Mouse (Mus musculus) forebrain, embryonic 11.5 days (tissue): ENCODE results near the gene Cdh23. TPM values are rescaled to one million over a fixed set of nuclear protein-coding genes. Genes with fewer than 3 reads are reported as not detected.

Experiments
- ATAC-seq: fragments of 200-750 bp; cut with Nextera tagmentation; replicated peaks from 2 replicates; pipeline ENCODE4 v1.8.0; 2017; ENCODE audit warnings: moderate TSS enrichment; ENCODE audit not compliant: low FRiP score
- DNase-seq: peaks from one replicate; pipeline ENCODE4 v3.0.0-alpha.2; 2017; ENCODE audit warnings: low spot score
- H3K27ac ChIP-seq: fragments of 300-500 bp; sonication (generic); 2 replicates; pipeline ENCODE4 v1.5.1; 2014; ENCODE audit warnings: low read depth, low read length
- H3K27me3 ChIP-seq: fragments of 300-500 bp; sonication (generic); 2 replicates; pipeline ENCODE4 v1.6.1; 2014; ENCODE audit warnings: mild to moderate bottlenecking, low read length, mixed read lengths; ENCODE audit not compliant: control insufficient read depth, insufficient read depth
- H3K36me3 ChIP-seq: fragments of 300-500 bp; sonication (generic); 2 replicates; pipeline ENCODE4 v1.6.1; 2014; ENCODE audit warnings: mild to moderate bottlenecking, low read length, moderate library complexity, mixed read lengths; ENCODE audit not compliant: control insufficient read depth, insufficient read depth
- H3K4me1 ChIP-seq: fragments of 300-500 bp; sonication (generic); replicated peaks from 2 replicates; pipeline ENCODE4 v1.6.1; 2014; ENCODE audit warnings: low read length, mixed read lengths; ENCODE audit not compliant: control insufficient read depth, insufficient read depth
- H3K4me2 ChIP-seq: fragments of 300-500 bp; sonication (generic); 2 replicates; pipeline ENCODE4 v1.6.1; 2014; ENCODE audit warnings: low read depth, mild to moderate bottlenecking, low read length, moderate library complexity, mixed read lengths; ENCODE audit not compliant: severe bottlenecking
- H3K4me3 ChIP-seq: fragments of 300-500 bp; sonication (generic); 2 replicates; pipeline ENCODE4 v1.5.1; 2014; ENCODE audit warnings: low read depth, low read length
- H3K9ac ChIP-seq: fragments of 300-500 bp; sonication (generic); 2 replicates; pipeline ENCODE4 v1.6.1; 2014; ENCODE audit warnings: low read length
- H3K9me3 ChIP-seq: fragments of 300-500 bp; sonication (generic); 2 replicates; pipeline ENCODE4 v1.6.1; 2016; ENCODE audit warnings: low read length, mixed read lengths; ENCODE audit not compliant: control insufficient read depth
- WGBS: fragments of 180-500 bp; shearing (Covaris S2); extraction: QIAGEN DNeasy Blood & Tissue Kit; methylation state at CpG from one replicate; pipeline ENCODE4 v1.1.7; 2014; 5-methylcytosine and 5-hydroxymethylcytosine counted together
- polyA plus RNA-seq: library from polyadenylated mRNA; unstranded; fragments of >200 nt; fragmentation: Nextera tagmentation; extraction: Ambion mirVana; gene quantifications from 2 replicates; pipeline ENCODE4 v1.2.1, GENCODE M21; 2014

Gene Cdh23
- polyA plus RNA-seq, 1 experiment from 2014 or later = 0.36 TPM

GRCm38 (mm10) chr10:60697775-60698174 is 1.5 kb upstream of the Cdh23 start:
- Histone ChIP-seq H3K36me3 (no peaks in the 10 kb centered on the region), H3K4me1 (no peaks in the 10 kb centered on the region), H3K4me2 (no peak overlapping the region), H3K4me3 (no peak overlapping the region), H3K9ac (no peak overlapping the region), H3K27ac (no peak overlapping the region), H3K9me3 (no peaks in the 10 kb centered on the region), H3K27me3 (0 out of 2 replicates have a peak, but pooled peaks cover 2% of the 10 kb centered on the region)
- 88% methylated on average over 6 of the region's 6 CpGs for WGBS
- ATAC-seq (no peak), DNase-seq (no peak)

GRCm38 (mm10) chr10:60696975-60697374 is 685 bp upstream of the Cdh23 start:
- no peak overlapping the region for H3K9ac ChIP-seq
- H3K27ac ChIP-seq = no peak overlapping the region
- H3K36me3 ChIP-seq = no peaks in the 10 kb centered on the region
- H3K4me3 ChIP-seq = no peak overlapping the region
- H3K4me2 ChIP-seq = no peak overlapping the region
- WGBS = 17% methylated on average over 5 of the region's 5 CpGs
- H3K9me3 ChIP-seq = no peaks in the 10 kb centered on the region
- H3K4me1 ChIP-seq = no peaks in the 10 kb centered on the region
- DNase-seq (peak; percentile 88), ATAC-seq (no peak; the same call in 1 of the 2 replicates)
- 0 out of 2 replicates have a peak, but pooled peaks cover 2% of the 10 kb centered on the region for H3K27me3 ChIP-seq

GRCm38 (mm10) chr10:60691671-60692390 is 4.5 kb downstream of the Cdh23 start:
- WGBS = 87% methylated on average over 20 of the region's 20 CpGs
- Histone ChIP-seq H3K36me3 (no peaks in the 10 kb centered on the region), H3K9me3 (no peaks in the 10 kb centered on the region), H3K27me3 (peaks cover 20% of the 10 kb centered on the region), H3K9ac (no peak overlapping the region), H3K4me1 (peaks cover 3% of the 10 kb centered on the region; the same call in 1 of the 2 replicates), H3K4me3 (no peak overlapping the region), H3K4me2 (no peak overlapping the region), H3K27ac (no peak overlapping the region)
- ATAC-seq = no peak
- DNase-seq = no peak

- ATAC-seq (no peak), DNase-seq (no peak)
- H3K27ac ChIP-seq = no peak overlapping the region
- 49% methylated on average over 6 of the region's 6 CpGs for WGBS
- H3K4me1 ChIP-seq = peaks cover 11% of the 10 kb centered on the region
- no peaks in the 10 kb centered on the region for H3K36me3 ChIP-seq
- no peak overlapping the region for H3K4me2 ChIP-seq
- peaks cover 29% of the 10 kb centered on the region for H3K27me3 ChIP-seq
- no peak overlapping the region for H3K4me3 ChIP-seq
- H3K9me3 ChIP-seq = no peaks in the 10 kb centered on the region
- no peak overlapping the region for H3K9ac ChIP-seq
These were observed 5.3 kb downstream of the Cdh23 start for GRCm38 (mm10) chr10:60690960-60691359.

GRCm38 (mm10) chr10:60689396-60689795 is 6.9 kb downstream of the Cdh23 start:
- Histone ChIP-seq H3K4me2 (no peak overlapping the region), H3K27ac (no peak overlapping the region), H3K36me3 (no peaks in the 10 kb centered on the region), H3K9ac (no peak overlapping the region), H3K4me1 (peaks cover 14% of the 10 kb centered on the region), H3K9me3 (no peaks in the 10 kb centered on the region), H3K4me3 (no peak overlapping the region), H3K27me3 (peaks cover 45% of the 10 kb centered on the region)
- ATAC-seq (no peak), DNase-seq (no peak)
- 78% methylated on average over 4 of the region's 4 CpGs for WGBS

GRCm38 (mm10) chr10:60687011-60687776 is 9.1 kb downstream of the Cdh23 start:
- peak overlapping the region; percentile 93 for H3K4me2 ChIP-seq
- peak overlapping the region; percentile 30 for H3K9ac ChIP-seq
- H3K4me3 ChIP-seq = peak overlapping the region; percentile 39
- under 1% methylated on average over 76 of the region's 76 CpGs for WGBS
- peak; percentile 67 for ATAC-seq
- H3K9me3 ChIP-seq = no peaks in the 10 kb centered on the region
- H3K36me3 ChIP-seq = no peaks in the 10 kb centered on the region
- DNase-seq = peak; percentile 83
- H3K4me1 ChIP-seq = peaks cover 14% of the 10 kb centered on the region
- H3K27ac ChIP-seq = no peak overlapping the region
- peaks cover 49% of the 10 kb centered on the region for H3K27me3 ChIP-seq

GRCm38 (mm10) chr10:60686641-60686975 is 9.7 kb downstream of the Cdh23 start:
- Histone ChIP-seq H3K4me2 (peak overlapping the region; percentile 93), H3K27me3 (peaks cover 49% of the 10 kb centered on the region), H3K4me3 (peak overlapping the region; percentile 39), H3K4me1 (peaks cover 14% of the 10 kb centered on the region), H3K27ac (no peak overlapping the region), H3K36me3 (no peaks in the 10 kb centered on the region), H3K9ac (no peak overlapping the region; the same call in 1 of the 2 replicates), H3K9me3 (no peaks in the 10 kb centered on the region)
- WGBS = under 1% methylated on average over 31 of the region's 37 CpGs
- ATAC-seq = no peak
- DNase-seq = peak; percentile 59

- Histone ChIP-seq H3K4me1 (peaks cover 14% of the 10 kb centered on the region), H3K4me2 (peak overlapping the region; percentile 93), H3K9ac (no peak overlapping the region), H3K9me3 (no peaks in the 10 kb centered on the region), H3K27ac (no peak overlapping the region), H3K27me3 (peaks cover 49% of the 10 kb centered on the region), H3K4me3 (peak overlapping the region; percentile 39), H3K36me3 (no peaks in the 10 kb centered on the region)
- DNase-seq (no peak), ATAC-seq (peak; percentile 28; the same call in 1 of the 2 replicates)
- WGBS = 8% methylated on average over 50 of the region's 50 CpGs
These were observed 10.3 kb downstream of the Cdh23 start for GRCm38 (mm10) chr10:60685764-60686640.
